Mouse (Mus musculus): ENCODE results near the gene Gdf3. TPM values are rescaled to one million over a fixed set of nuclear protein-coding genes. Genes with fewer than 3 reads are reported as not detected.
"Not testable (repeated sequence)": the region's sequence is repeated elsewhere in the genome, so short reads cannot be mapped to it uniquely, and the experiment has no call there.

Gene Gdf3
- total RNA-seq (2021): not detected
- long read RNA-seq, experiment 1: 0 reads
- long read RNA-seq, experiment 2: 0 reads

DNA sequence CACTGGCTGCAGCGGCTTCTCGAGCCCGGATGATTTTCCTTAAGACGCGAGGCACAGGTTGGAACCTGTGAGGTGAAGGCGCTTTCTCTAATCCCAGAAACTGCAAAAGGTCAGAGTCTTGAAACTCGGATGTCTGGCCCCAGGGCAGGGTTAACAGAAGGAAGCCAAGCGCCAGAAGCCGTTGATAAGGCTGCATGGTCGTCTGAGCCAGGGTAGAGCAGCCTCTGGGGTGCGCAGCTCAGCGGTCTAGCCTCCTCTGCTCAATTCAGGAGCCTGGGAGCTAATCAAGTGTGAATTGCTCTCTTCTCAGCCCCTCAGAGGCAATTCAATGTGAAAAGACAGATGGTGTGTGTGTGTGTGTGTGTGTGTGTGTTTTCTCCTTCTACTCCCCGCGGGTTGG lies at the start of gene Gdf3:
TSS of gene Gdf3 (minus strand) at position 317 of the 400 bp plus-strand sequence.
- no peak for DNase-seq

DNA sequence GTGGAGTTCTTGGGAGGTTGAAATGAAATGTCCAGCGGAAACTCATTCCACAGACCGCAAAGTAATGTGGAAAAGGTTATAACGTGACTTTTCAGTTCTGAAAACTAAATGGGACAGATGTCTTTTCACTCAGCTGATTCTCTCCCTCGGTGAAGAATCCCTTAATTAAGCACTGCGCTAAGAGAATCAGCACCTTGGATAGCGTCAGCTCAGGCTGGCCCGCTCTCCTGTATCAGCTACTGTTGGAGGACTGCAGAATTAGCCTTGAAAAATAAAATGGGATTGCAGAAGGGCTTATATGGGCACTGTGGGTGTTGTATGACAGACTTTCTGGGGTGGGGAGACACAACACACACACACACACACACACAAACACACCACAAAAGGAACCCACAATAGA lies 49.7 kb upstream of the Gdf3 start:
- no peak for DNase-seq

DNA sequence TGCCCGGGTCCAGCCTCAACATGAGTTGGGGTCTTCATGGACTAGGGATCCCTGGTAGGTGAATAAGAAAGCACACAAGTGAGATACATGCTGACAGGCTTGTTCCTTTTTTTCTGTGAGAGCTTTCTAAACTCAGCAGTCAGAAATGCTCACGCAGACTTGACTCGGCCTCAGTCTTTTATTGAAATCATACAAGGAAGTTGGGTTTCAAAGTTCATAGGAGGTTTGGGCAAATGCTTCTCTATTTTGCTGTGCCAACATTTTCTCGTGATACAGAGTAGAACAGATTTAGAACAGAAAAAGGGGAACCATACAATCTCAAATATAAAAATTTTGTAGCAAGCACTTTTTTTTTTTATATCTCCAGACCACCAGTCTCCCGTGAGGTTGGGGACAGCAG lies 47.7 kb upstream of the Gdf3 start:
- peak in 1 of 2 experiments; percentile 48 for DNase-seq

DNA sequence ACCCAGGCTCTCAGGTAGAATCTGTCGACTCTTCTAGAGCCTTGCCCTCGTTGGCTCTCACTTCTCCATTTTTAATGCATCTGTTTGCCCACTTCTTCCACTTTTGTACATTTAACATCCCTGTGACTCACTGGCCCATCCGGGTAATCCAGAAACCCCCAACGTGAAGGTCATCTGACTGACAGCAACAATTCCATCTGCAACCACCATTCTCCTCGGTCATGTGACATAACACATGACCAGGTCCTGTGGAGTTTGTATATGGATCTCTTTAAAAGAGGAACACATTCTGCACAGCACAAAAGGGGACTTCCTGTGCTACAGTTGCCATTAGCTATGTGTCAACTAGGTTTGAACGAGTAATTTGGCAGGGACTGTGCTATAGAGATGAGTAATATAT lies 44.4 kb upstream of the Gdf3 start:
- DNase-seq: peak; percentile 41 to 75

DNA sequence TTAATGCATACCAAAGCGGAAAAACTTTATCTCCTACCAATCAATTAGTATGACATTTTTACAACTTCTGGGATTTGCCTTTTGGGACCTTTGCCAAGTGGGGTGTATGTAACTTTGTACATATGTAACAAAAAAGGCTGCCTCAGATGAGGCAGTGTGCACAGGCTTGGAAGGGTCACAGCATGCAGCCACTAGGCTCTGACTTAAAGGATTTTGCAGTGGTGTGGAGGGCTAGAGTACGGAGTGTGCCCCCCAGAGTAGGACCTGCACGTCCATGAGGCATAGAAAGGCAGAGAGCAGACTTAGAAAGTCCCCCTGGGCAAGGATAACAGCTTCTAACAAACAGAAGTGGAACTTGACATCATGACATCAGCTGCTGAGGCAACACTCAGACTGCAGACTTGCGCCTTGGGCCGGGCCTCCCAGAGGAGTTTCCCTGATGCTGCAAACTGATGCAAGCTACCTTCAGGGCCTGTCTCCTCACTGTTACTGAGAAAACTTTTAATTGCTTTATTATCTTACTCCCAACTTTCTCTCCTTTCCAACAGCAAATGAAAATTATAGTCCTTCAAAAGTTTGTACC lies 40.6 kb upstream of the Gdf3 start:
- DNase-seq: peak in 1 of 2 experiments; percentile 39

DNA sequence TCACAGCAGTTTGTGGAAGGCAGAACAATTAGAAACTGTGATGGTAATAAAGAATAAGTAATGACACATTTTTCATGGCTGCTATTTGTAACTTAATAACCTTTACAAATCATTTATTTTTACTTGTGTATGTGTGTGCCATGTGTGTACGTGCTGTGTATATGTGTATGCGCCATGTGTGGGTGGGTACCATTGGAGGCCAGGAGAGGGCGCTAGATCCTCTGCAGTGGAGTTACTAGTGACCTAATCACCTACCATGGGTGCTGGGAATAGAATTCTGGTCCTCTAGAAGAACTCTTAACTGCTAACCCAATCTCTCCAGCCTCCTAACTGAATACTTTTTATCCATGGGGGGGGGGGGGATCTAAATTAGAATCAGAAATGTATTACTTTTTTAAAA lies 40.0 kb upstream of the Gdf3 start:
- no peak for DNase-seq

DNA sequence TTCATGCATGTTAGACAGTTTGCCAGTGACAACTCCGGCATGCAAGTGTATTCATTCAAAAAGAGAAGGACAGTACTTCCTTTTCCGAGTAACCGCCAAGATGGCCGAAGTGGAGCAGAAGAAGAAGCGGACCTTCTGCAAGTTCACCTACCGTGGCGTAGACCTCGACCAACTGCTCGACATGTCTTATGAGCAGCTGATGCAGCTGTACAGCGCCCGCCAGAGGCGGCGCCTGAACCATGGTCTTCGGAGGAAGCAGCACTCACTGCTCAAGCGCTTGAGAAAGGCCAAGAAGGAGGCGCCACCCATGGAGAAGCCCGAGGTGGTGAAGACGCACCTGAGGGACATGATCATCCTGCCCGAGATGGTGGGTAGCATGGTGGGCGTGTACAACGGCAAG lies 34.3 kb upstream of the Gdf3 start:
- DNase-seq: not testable (repeated sequence)

DNA sequence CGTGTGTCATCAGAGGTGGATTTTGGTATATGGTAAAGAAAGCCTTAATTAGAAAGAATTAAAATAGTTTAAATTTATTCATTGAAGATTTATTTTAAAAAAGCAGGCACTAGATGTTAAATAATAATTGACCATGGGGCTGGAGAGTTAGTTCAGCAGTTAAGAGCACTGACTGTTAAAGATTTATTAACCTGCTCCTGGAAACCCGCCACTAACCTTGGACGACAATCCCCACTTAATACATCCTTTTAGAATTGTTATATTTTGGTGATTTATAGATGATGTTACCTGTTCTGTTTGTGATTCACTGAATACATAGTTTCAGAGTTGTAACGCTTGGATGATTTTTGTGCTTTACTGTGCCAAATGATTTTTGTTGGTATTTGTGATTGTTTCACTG lies 27.7 kb upstream of the Gdf3 start:
- DNase-seq: not testable (repeated sequence)

DNA sequence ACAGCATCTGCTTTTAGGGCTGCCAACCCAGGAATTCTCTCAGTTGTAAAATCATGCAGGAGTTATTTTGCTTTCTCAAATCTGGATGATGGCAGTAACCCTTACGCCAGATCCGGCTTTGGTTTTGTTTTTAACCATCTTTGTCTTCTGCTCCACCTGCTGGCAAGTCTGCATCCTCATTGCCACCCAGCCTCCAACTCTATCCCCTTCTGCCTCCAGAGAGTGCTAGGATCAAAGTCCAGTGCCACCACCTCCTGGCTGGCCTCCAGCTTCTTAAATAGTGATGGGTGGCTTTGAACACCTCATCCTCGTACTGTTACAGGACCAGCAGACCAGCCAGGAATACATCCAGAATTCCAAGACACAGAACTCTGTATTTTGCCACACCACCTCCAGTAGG lies 26.8 kb upstream of the Gdf3 start:
- DNase-seq: no peak

DNA sequence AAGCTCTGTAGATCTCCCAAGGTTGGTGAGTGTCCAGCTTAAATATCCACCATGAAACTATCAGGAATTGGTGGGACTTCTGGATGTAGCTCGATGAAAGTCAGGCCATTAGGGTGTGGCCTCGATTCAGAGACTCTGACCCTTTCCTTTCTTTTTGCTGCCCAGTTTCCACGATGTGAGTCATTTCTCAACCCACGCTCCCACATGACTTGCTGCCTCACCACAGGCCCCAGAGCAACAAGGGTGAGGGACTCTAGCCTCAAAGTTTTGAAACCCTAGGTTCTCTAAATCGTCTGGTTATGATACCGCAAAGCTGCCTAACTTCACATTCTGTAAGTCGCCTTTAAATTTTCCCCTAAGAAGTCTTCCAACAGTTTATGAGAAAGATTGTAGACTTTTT lies 25.4 kb upstream of the Gdf3 start:
- DNase-seq: peak in 1 of 2 experiments; percentile 58

DNA sequence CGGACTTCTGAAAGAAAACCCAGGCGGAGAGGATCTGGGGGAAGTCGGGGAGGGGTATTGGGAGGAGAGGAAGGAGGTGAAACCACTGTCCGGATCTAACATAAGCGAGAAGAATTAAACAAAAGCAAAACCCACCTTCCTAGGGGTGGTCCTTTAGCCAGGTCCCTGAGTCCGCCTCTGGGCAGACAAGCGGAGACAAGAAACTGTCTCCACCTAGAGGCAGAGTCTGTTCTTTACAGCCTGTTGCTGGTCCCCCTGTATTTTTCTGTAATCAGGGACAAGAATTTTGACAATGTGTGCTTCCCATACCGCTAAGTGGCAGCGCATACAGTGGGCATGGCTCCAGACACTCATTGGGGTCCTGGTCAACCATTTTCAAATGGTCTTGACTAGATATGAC lies 23.5 kb upstream of the Gdf3 start:
- DNase-seq: peak; percentile 46 to 56

DNA sequence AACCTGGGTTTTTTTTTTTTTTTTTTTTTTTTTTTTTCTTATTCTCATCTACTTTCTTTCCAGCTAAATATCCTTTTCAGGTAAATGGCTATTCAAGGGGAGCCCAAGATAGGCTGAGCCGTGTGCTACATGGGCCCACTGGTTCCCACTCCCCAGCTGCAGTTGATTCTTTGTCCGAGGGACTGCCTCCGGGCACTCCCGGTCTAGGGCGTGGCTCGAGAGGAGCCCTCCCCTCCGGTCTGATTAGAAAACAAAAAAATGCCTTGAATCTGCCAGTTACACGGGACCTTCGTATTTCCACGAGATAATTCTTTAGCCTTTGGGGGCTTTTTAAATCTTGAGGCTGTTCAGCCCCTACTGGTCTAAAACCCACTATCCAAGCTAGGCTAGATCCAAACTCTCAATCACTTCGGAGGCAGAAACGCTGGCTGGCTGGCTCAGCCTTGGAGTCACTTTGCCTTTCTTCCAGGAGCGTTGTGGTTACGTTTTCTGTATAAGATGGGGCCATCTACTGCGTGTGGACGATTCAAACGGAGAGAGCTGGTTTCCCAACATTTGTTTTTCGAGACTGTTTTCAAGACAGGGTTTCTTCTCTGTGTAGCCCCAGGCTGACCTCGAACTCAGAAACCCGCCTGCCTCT lies 17.7 kb upstream of the Gdf3 start:
- peak in 1 of 2 experiments; percentile 7 for DNase-seq

DNA sequence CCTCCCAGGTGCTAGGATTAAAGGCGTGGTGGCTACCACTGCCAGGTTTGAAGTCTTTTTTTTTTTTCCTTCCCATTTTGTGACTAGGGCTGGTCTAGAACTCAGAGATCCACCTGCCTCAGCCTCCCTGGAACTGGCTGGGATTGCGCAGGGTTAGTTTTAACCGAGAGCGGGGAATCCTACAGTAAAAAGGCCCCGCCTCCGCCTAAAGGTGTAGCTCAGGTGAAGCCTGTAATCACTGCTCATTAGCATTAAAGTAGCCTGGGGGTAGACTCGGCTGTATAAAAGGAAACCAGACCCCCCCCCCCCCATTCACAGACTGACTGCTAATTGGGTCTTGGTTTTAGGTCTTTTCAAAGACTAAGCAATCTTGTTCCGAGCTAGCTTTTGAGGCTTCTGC lies 16.2 kb upstream of the Gdf3 start, which contains the start of gene Dppa3:
TSS of gene Dppa3 (plus strand) at position 301 of the 400 bp plus-strand sequence.
- no peak for DNase-seq

DNA sequence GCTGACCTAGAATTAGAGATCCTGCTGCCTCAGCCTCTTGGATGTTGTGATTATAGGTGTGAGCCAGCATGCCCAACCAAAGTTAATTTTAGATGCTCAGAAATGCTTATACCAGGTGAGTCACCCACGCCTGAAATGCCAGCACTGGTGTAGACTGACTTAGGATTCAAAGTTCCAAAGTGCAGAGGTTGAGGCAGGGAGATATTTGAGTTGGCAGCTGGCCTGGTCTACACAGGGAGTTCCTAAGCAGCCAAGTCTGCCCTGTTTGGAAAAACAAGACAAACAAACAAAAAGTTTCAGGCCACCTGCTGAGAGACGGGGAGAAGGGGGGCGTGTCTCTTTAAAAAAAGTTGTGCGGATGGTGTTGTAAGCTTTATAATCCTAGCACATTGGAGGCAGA lies 15.3 kb upstream of the Gdf3 start:
- DNase-seq: no peak

DNA sequence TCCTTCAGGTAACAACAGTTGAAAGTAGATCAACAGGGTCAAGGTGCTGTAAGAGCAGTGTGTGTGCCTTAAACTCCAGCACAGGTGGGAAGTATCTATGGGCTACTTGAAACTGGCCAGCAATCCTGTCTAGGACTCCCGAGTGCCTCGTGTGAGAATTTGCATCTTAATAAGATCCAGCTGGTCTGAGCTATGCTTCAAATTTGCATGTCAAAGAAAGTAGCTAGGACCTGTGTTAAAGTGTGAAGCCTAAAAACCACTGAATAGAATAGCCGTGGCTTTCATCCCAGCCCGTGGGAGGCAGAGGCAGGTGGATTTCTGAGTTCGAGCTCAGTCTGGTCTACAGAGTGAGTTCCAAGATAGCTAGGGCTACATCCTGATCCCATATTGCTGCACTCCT lies 14.6 kb upstream of the Gdf3 start:
- no peak for DNase-seq

DNA sequence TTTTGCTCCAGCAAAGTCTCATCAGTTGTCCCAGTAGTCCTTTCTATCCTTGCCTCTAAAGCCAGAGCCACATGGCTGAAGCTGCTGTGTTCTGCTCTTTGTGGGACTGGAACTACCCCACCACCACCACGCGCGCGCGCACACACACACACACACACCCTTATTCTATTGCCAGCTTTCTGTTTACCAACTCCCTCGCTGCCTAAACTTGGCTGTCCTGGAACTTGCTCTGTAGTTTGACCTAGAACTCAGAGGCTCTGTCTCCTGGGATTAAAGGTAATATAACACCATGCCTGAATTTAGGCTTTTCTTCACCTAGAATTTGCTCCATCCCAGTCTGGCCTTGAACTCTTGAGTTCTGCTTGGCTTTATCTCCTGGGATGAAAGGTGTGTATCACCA lies 11.2 kb upstream of the Gdf3 start:
- DNase-seq: no peak

DNA sequence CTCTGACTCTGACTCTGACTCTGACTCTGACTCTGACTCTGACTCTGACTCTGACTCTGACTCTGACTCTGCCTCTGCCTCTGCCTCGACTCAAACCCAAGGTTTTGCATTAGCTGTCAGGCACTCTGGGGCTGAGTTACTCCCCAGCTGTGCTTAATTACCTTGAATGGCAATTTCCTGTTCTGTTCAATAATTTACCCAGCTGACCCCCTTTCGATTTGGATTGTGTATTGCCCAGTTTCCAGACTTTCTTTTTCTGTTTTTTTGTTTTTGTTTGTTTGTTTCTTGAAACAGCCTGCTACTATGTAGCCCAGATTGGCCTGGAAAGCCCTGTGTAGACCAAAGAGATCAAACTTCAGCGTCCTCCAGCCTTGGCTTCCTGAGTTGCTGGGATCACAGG lies 6.1 kb upstream of the Gdf3 start:
- no peak for DNase-seq

DNA sequence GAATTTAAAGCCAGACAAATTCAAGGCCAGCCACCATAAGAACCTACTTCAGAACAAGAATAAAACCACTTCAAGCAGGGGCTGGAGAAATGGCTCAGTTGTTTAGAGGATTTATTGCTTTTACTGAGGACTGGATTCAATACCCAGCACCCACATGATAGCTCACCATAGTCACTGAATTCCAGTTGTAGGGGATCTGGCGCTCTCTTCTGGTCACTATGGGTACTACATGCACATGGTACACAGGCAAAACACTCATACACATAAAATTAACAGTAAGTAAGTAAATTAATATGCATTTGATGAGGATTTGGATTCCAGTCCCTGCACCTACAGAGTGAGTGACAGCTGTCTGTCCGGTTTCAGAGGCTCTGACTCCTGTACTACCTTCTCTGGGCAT lies 4.2 kb upstream of the Gdf3 start:
- DNase-seq: no peak

DNA sequence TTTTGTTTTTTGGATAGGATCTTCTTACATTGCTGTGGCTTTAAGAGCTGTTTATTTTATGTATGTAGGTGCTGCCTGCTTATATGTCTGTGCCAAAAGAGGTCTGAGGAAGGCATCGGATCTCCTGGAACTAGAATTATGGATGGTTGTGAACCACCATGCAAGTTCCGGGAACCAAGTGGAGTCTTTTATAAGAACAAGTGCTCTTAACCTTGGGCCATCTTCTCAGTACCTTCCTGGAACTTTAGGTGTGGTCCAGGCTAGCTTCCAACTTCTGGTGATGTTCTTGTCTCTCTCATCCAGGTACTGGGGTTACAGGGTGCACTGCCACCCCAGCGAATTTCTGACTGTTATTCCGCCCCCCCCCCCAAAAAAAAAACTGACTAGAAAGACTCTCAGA lies 2.5 kb upstream of the Gdf3 start:
- DNase-seq: no peak

DNA sequence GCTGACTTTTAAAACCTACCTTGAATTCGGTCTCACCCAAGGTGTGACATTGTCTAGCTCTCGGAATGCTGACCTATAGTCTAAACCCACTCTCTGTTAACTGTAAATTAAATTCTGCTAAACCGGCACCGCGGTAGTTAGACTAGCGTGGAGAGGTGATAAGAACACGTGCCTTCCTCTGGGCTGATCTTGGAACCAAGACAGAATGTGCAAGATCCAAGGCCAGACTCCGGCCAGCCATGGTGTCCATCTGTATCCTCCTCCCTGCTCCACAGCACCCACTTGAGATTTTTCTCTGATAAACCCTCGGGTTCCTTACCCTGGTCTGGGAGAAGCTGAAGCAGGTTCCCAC lies 534 bp downstream of the Gdf3 start:
- no peak for DNase-seq

DNA sequence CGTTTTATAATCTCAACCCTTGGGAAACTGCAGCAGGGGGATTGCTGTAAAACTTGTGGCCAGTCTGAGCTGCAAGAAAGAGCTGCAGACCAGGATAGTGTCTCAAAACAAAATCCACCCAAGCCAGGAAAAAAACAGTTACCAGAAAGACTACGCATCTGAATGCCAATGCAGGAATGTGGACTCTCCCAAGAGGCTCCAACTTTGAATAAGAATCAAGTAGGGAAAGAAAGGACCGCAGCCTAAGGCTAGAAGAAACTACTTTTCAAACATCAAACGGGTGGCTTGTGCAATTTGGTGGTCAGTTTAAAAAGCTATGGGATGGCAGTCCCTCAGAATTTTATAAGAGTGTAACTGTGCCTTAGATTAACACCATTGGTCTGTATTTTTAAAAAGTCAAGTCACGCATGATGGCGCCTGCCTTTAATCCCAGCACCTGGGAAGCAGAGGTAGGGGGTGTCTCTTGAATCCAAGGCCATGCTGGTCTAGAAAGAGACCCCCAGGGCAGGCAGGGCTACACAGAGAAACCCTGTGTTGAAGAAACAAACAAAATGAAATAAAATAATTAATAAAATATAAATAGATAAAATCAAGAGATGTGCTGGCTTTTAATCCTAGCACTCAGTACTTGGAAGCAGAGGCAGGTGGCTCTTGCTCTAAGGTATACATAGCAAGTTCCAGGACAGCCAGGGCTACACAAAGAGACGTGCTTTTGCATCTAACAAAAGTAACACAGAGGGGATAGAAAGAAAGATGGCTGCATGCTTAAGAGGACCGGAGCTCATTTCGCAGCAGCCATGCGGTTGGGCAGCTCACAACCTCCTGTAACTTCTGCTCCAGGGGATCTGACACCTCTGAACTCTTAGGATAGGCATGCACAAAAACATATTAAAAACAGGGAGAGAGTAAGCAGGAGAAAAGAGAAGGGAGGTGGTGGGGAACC lies 1.2 kb downstream of the Gdf3 start:
- DNase-seq: no peak

DNA sequence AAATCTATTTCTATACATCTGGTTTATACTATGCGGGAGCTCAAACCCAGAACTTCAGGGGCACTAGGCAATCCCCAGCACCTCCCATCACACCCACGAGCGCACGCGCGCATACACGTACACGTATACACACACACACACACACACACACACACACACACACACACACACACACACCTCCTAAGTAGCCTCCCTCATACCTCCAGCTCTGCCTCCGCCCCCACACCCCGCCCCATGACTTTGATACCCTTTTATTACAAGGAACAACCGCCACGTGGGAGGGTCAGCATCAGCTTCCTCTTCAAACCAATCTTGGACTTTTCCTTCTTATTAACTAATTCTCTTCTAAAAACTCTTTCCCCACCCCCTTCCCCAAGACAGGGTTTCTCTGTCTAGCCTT lies 2.2 kb downstream of the Gdf3 start:
- no peak for DNase-seq

DNA sequence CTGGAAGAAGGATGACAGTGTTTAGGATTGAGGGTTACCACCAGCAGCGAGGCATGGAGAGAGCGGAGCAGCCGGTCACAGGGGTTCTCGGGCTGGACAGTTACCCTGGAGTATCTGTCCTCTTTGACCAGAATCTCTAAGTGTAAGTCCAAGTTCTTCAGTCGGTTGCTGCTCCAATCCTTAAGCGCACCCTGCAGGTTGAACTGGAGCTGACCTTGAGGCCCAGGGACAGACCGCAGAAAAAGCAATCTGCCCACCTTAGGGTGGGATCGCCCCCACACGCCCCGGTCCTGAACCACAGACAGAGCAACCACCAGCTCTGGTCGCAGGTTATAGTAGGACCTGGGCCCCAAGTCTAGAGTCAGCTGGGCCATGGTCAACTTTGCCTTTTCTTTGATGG lies 3.2 kb downstream of the Gdf3 start:
- no peak for DNase-seq
